Mouse (Mus musculus) liver, postnatal 0 days (tissue): ENCODE measurements around the gene Ctxn1.

Source experiments
- CTCF ChIP-seq: sonication (generic); IDR thresholded peaks from 2 replicates; pipeline ENCODE4 v1.5.1; 2016; ENCODE audit warnings: antibody characterized with exemption, low read depth
- EP300 ChIP-seq: IDR thresholded peaks from 2 replicates; pipeline ENCODE4 v1.6.1; 2016; ENCODE audit warnings: antibody characterized with exemption, low read depth, mild to moderate bottlenecking

GRCm38 (mm10) chr8:4227919-4228318, 31.2 kb downstream of the Ctxn1 start:
- TF ChIP-seq EP300 (no peak), CTCF (no peak)
